Mouse (Mus musculus) heart, embryonic 15.5 days (tissue): ENCODE data around the gene Glt8d1. TPM values are rescaled to one million over a fixed set of nuclear protein-coding genes. Genes with fewer than 3 reads are reported as not detected.

Experiments used
- ATAC-seq: fragments of 200-750 bp; cut with Nextera tagmentation; replicated peaks from 2 replicates; pipeline ENCODE4 v1.8.0; 2017; ENCODE audit warnings: low read depth, moderate TSS enrichment; ENCODE audit not compliant: insufficient number of reproducible peaks, insufficient read depth, low FRiP score
- H3K27ac ChIP-seq: fragments of 300-500 bp; sonication (generic); 2 replicates; pipeline ENCODE4 v1.5.1; 2015; ENCODE audit warnings: mild to moderate bottlenecking, inconsistent platforms
- H3K27me3 ChIP-seq: fragments of 300-500 bp; sonication (generic); 2 replicates; pipeline ENCODE4 v1.6.1; 2015; ENCODE audit warnings: inconsistent platforms
- H3K36me3 ChIP-seq: fragments of 300-500 bp; sonication (generic); 2 replicates; pipeline ENCODE4 v1.6.1; 2015; ENCODE audit warnings: mild to moderate bottlenecking, inconsistent platforms
- H3K4me1 ChIP-seq: fragments of 300-500 bp; sonication (generic); replicated peaks from 2 replicates; pipeline ENCODE4 v1.6.1; 2015; ENCODE audit warnings: inconsistent platforms
- H3K4me2 ChIP-seq: fragments of 300-500 bp; sonication (generic); 2 replicates; pipeline ENCODE4 v1.6.1; 2015; ENCODE audit warnings: inconsistent platforms, mild to moderate bottlenecking, moderate library complexity
- H3K4me3 ChIP-seq: fragments of 300-500 bp; sonication (generic); 2 replicates; pipeline ENCODE4 v1.5.1; 2015; ENCODE audit warnings: mild to moderate bottlenecking, inconsistent platforms
- H3K9ac ChIP-seq: fragments of 300-500 bp; sonication (generic); 2 replicates; pipeline ENCODE4 v1.6.1; 2015; ENCODE audit warnings: mild to moderate bottlenecking, inconsistent platforms
- H3K9me3 ChIP-seq: fragments of 300-500 bp; sonication (generic); replicated peaks from 2 replicates; pipeline ENCODE4 v1.6.1; 2016; ENCODE audit warnings: inconsistent platforms
- WGBS: fragments of 180-500 bp; shearing (Covaris S2); methylation state at CpG from one replicate; pipeline ENCODE4 v1.1.7; 2015; ENCODE audit warnings: mixed read lengths; 5-methylcytosine and 5-hydroxymethylcytosine counted together
- polyA plus RNA-seq: library from polyadenylated mRNA; unstranded; fragments of >200 nt; fragmentation: Nextera tagmentation; extraction: Ambion mirVana; gene quantifications from 2 replicates; pipeline ENCODE4 v1.2.1, GENCODE M21; 2015

Glt8d1 gene
- polyA plus RNA-seq, 1 experiment from 2014 or later: 45.2 TPM

- Histone ChIP-seq H3K9ac (no peak overlapping the region), H3K9me3 (no peaks in the 10 kb centered on the region), H3K4me2 (no peak overlapping the region), H3K4me1 (no peaks in the 10 kb centered on the region), H3K4me3 (no peak overlapping the region), H3K27me3 (no peaks in the 10 kb centered on the region), H3K27ac (no peak overlapping the region), H3K36me3 (peaks cover 93% of the 10 kb centered on the region)
- 93% methylated on average over 3 of the region's 3 CpGs for WGBS
- no peak for ATAC-seq
Observed at GRCm38 (mm10) chr14:31011588-31011987, 10.4 kb downstream of the Glt8d1 start.

- WGBS: 87% methylated on average over 2 of the region's 2 CpGs
- no peaks in the 10 kb centered on the region for H3K27me3 ChIP-seq
- ATAC-seq: no peak
- H3K9me3 ChIP-seq: no peaks in the 10 kb centered on the region
- no peak overlapping the region for H3K4me2 ChIP-seq
- H3K4me1 ChIP-seq: peaks cover 9% of the 10 kb centered on the region
- no peak overlapping the region for H3K27ac ChIP-seq
- H3K4me3 ChIP-seq: no peak overlapping the region
- peaks cover 87% of the 10 kb centered on the region for H3K36me3 ChIP-seq
- no peak overlapping the region for H3K9ac ChIP-seq
Observed at GRCm38 (mm10) chr14:31013928-31014327, 12.7 kb downstream of the Glt8d1 start.

- no peak overlapping the region for H3K4me2 ChIP-seq
- no peak overlapping the region for H3K27ac ChIP-seq
- H3K4me1 ChIP-seq: peaks cover 18% of the 10 kb centered on the region
- H3K36me3 ChIP-seq: peaks cover 67% of the 10 kb centered on the region
- H3K9me3 ChIP-seq: no peaks in the 10 kb centered on the region
- no peaks in the 10 kb centered on the region for H3K27me3 ChIP-seq
- no peak overlapping the region for H3K9ac ChIP-seq
- 51% methylated on average over 1 of the region's 1 CpGs for WGBS
- H3K4me3 ChIP-seq: no peak overlapping the region
- no peak for ATAC-seq
Observed at GRCm38 (mm10) chr14:31016063-31016462, 14.9 kb downstream of the Glt8d1 start.

GRCm38 (mm10) chr14:31017854-31018253 lies 16.7 kb downstream of the Glt8d1 start:
- H3K27ac ChIP-seq: no peak overlapping the region
- no peaks in the 10 kb centered on the region for H3K9me3 ChIP-seq
- 0% methylated on average over 2 of the region's 2 CpGs for WGBS
- H3K4me2 ChIP-seq: peak overlapping the region; percentile 77
- peaks cover 53% of the 10 kb centered on the region for H3K36me3 ChIP-seq
- peak overlapping the region; percentile 97 for H3K9ac ChIP-seq
- ATAC-seq: no peak
- no peaks in the 10 kb centered on the region for H3K27me3 ChIP-seq
- peaks cover 18% of the 10 kb centered on the region for H3K4me1 ChIP-seq
- H3K4me3 ChIP-seq: peak overlapping the region; percentile 79

- Histone ChIP-seq H3K4me2 (peak within 1 kb of the TSS; percentile 77), H3K4me1 (peaks cover 18% of the 10 kb centered on the region), H3K9me3 (no peaks in the 10 kb centered on the region), H3K27ac (peak within 1 kb of the TSS; percentile 98), H3K36me3 (peaks cover 48% of the 10 kb centered on the region), H3K9ac (peak within 1 kb of the TSS; percentile 97), H3K4me3 (peak within 1 kb of the TSS; percentile 79), H3K27me3 (no peaks in the 10 kb centered on the region)
- peak; percentile 92 for ATAC-seq
- under 1% methylated on average over 47 of the region's 53 CpGs for WGBS
Observed at GRCm38 (mm10) chr14:31018860-31019291, 17.7 kb downstream of the Glt8d1 start, which contains the start of the genes Pbrm1 and Gnl3. Gene Pbrm1, plus strand, starts transcription at chr14:31019138. Gene Gnl3, minus strand, starts transcription at chr14:31019152.

GRCm38 (mm10) chr14:31019331-31020205 lies 18.4 kb downstream of the Glt8d1 start:
- H3K27me3 ChIP-seq: no peaks in the 10 kb centered on the region
- peak overlapping the region; percentile 79 for H3K4me3 ChIP-seq
- peak overlapping the region; percentile 98 for H3K27ac ChIP-seq
- H3K9ac ChIP-seq: peak overlapping the region; percentile 97
- ATAC-seq: peak; percentile 97
- peaks cover 18% of the 10 kb centered on the region for H3K4me1 ChIP-seq
- H3K36me3 ChIP-seq: peaks cover 46% of the 10 kb centered on the region
- H3K4me2 ChIP-seq: peak overlapping the region; percentile 77
- no peaks in the 10 kb centered on the region for H3K9me3 ChIP-seq
- 3% methylated on average over 42 of the region's 56 CpGs for WGBS

GRCm38 (mm10) chr14:31022579-31022978 lies 21.4 kb downstream of the Glt8d1 start:
- Histone ChIP-seq H3K27me3 (no peaks in the 10 kb centered on the region), H3K4me2 (no peak overlapping the region), H3K9ac (no peak overlapping the region), H3K4me3 (no peak overlapping the region), H3K36me3 (peaks cover 44% of the 10 kb centered on the region), H3K9me3 (no peaks in the 10 kb centered on the region), H3K4me1 (peaks cover 16% of the 10 kb centered on the region), H3K27ac (no peak overlapping the region)
- WGBS: 30% methylated on average over 1 of the region's 1 CpGs
- no peak for ATAC-seq

GRCm38 (mm10) chr14:31025785-31026184 lies 24.6 kb downstream of the Glt8d1 start:
- ATAC-seq: no peak

GRCm38 (mm10) chr14:31045296-31045695 lies 44.1 kb downstream of the Glt8d1 start:
- H3K4me3 ChIP-seq: no peak overlapping the region
- H3K4me2 ChIP-seq: no peak overlapping the region
- H3K36me3 ChIP-seq: peaks cover 67% of the 10 kb centered on the region
- no peaks in the 10 kb centered on the region for H3K4me1 ChIP-seq
- no peak overlapping the region for H3K27ac ChIP-seq
- 88% methylated on average over 5 of the region's 5 CpGs for WGBS
- H3K9ac ChIP-seq: no peak overlapping the region
- no peaks in the 10 kb centered on the region for H3K9me3 ChIP-seq
- no peaks in the 10 kb centered on the region for H3K27me3 ChIP-seq
- ATAC-seq: no peak

More at GRCm38 (mm10) chr14:31025785-31026184, 24.6 kb downstream of the Glt8d1 start:
- H3K4me2 ChIP-seq: no peak overlapping the region
- peaks cover 66% of the 10 kb centered on the region for H3K36me3 ChIP-seq
- H3K27me3 ChIP-seq: no peaks in the 10 kb centered on the region
- H3K27ac ChIP-seq: no peak overlapping the region
- no peaks in the 10 kb centered on the region; the same call in 1 of the 2 replicates for H3K4me1 ChIP-seq
- no peak overlapping the region for H3K9ac ChIP-seq
- H3K9me3 ChIP-seq: no peaks in the 10 kb centered on the region
- no peak overlapping the region for H3K4me3 ChIP-seq
- WGBS: 84% methylated on average over 3 of the region's 3 CpGs

GRCm38 (mm10) chr14:31045817-31046216 lies 44.6 kb downstream of the Glt8d1 start:
- H3K27ac ChIP-seq: no peak overlapping the region
- no peak overlapping the region for H3K9ac ChIP-seq
- H3K4me3 ChIP-seq: no peak overlapping the region
- H3K4me1 ChIP-seq: no peaks in the 10 kb centered on the region
- no peak for ATAC-seq
- no peaks in the 10 kb centered on the region for H3K27me3 ChIP-seq
- H3K4me2 ChIP-seq: no peak overlapping the region
- peaks cover 70% of the 10 kb centered on the region for H3K36me3 ChIP-seq
- H3K9me3 ChIP-seq: no peaks in the 10 kb centered on the region
- 81% methylated on average over 1 of the region's 1 CpGs for WGBS
